ENCODE assay signal across 23 mouse cellular contexts in genomic region chr12:41649826-41650541, GRCm38 (mm10).
A peak's percentile ranks its signal among the peaks of the same experiment; 100 is the strongest.
DNase-seq lines count a peak whose midpoint lies in the region; ATAC-seq lines count a peak whose summit lies in the region.
"Had no signal": no experiment of that assay in that cellular context is flagged by ENCODE, and none has a peak within 500 bp of the region (broad histone marks: within the 10 kb centered on the region; RNA-seq: fewer than 3 reads in every experiment).

No protein-coding gene starts in this region.

- no peak overlapping the region for H3K4me3 ChIP-seq in hindbrain, embryonic 14.5 days (replicated peaks; ENCODE audit: low read length)
- H3K4me3 ChIP-seq in hindbrain, embryonic 11.5 days (ENCODE audit: low read depth, low read length), result no peak overlapping the region
- H3K4me3 ChIP-seq in forebrain, embryonic 10.5 days, result no peak overlapping the region
- H3K4me3 ChIP-seq in forebrain, embryonic 16.5 days (replicated peaks; ENCODE audit: low read length), result no peak overlapping the region
- no peak overlapping the region for H3K4me3 ChIP-seq in midbrain, embryonic 15.5 days
- H3K4me3 ChIP-seq: erythroblast, embryonic 14.5 days; heart, embryonic 12.5 days; megakaryocyte, embryonic 14.5 days had no signal

- peak; percentile 48 for DNase-seq in hindbrain, embryonic 14.5 days (ENCODE audit: low spot score)
- no peak for DNase-seq in hindbrain, embryonic 11.5 days (ENCODE audit: low spot score)
- DNase-seq in forebrain, embryonic 10.5 days (ENCODE audit: extremely low spot score, low spot score), result no peak
- no peak for DNase-seq in thymus, postnatal 10 days (ENCODE audit: low spot score in 2 of 2)
- no peak for DNase-seq in lung, postnatal 4 days
- DNase-seq: cerebellum, adult 8-10 months; gastrocnemius, postnatal 10 days; heart, adult 11 months; heart, postnatal 14 days; kidney, adult 8-10 months; kidney, postnatal 14 days; left cerebral cortex, postnatal 4 days; liver; liver, postnatal 0 days; lung, postnatal 10 days; thymus, postnatal 36 days had no signal

- H3K4me1 ChIP-seq in hindbrain, embryonic 14.5 days (replicated peaks; ENCODE audit: control insufficient read depth, insufficient read depth, low read length), result peaks cover 13% of the 10 kb centered on the region; the same call in 1 of the 2 replicates
- H3K4me1 ChIP-seq in hindbrain, embryonic 11.5 days (replicated peaks; ENCODE audit: control insufficient read depth, insufficient read depth, low read length), result no peaks in the 10 kb centered on the region
- H3K4me1 ChIP-seq in forebrain, embryonic 10.5 days, result peaks cover 42% of the 10 kb centered on the region
- peaks cover 15% of the 10 kb centered on the region for H3K4me1 ChIP-seq in forebrain, embryonic 16.5 days (replicated peaks; ENCODE audit: control insufficient read depth, insufficient read depth, low read length)
- peaks cover 17% of the 10 kb centered on the region for H3K4me1 ChIP-seq in midbrain, embryonic 15.5 days
- H3K4me1 ChIP-seq: megakaryocyte, embryonic 14.5 days had no signal

- no peaks in the 10 kb centered on the region for H3K9me3 ChIP-seq in hindbrain, embryonic 14.5 days (ENCODE audit: control insufficient read depth, low read length)
- H3K9me3 ChIP-seq in hindbrain, embryonic 11.5 days (ENCODE audit: control insufficient read depth, low read length), result no peaks in the 10 kb centered on the region
- no peaks in the 10 kb centered on the region for H3K9me3 ChIP-seq in forebrain, embryonic 10.5 days
- H3K9me3 ChIP-seq in forebrain, embryonic 16.5 days (ENCODE audit: control insufficient read depth, low read length), result no peaks in the 10 kb centered on the region
- H3K9me3 ChIP-seq in midbrain, embryonic 15.5 days, result no peaks in the 10 kb centered on the region
- H3K9me3 ChIP-seq: heart, embryonic 12.5 days had no signal

- no peak overlapping the region for H3K9ac ChIP-seq in hindbrain, embryonic 14.5 days
- H3K9ac ChIP-seq in hindbrain, embryonic 11.5 days (ENCODE audit: low read depth, low read length), result no peak overlapping the region
- no peak overlapping the region for H3K9ac ChIP-seq in forebrain, embryonic 16.5 days (replicated peaks; ENCODE audit: low read depth, low read length)
- H3K9ac ChIP-seq in midbrain, embryonic 15.5 days, result no peak overlapping the region
- H3K9ac ChIP-seq: heart, embryonic 12.5 days; liver, postnatal 0 days had no signal

- H3K27me3 ChIP-seq in hindbrain, embryonic 14.5 days (ENCODE audit: control insufficient read depth, insufficient read depth, low read length), result no peaks in the 10 kb centered on the region
- no peaks in the 10 kb centered on the region for H3K27me3 ChIP-seq in hindbrain, embryonic 11.5 days (ENCODE audit: control insufficient read depth, insufficient read depth, low read length)
- H3K27me3 ChIP-seq in forebrain, embryonic 10.5 days (ENCODE audit: poor library complexity, severe bottlenecking), result no peaks in the 10 kb centered on the region
- no peaks in the 10 kb centered on the region for H3K27me3 ChIP-seq in forebrain, embryonic 16.5 days (replicated peaks; ENCODE audit: control insufficient read depth, insufficient read depth, low read length)
- no peaks in the 10 kb centered on the region for H3K27me3 ChIP-seq in midbrain, embryonic 15.5 days (replicated peaks)
- H3K27me3 ChIP-seq: CH12.LX; heart, embryonic 12.5 days; megakaryocyte, embryonic 14.5 days had no signal

- no peaks in the 10 kb centered on the region for H3K36me3 ChIP-seq in hindbrain, embryonic 14.5 days (replicated peaks; ENCODE audit: control insufficient read depth, insufficient read depth)
- no peaks in the 10 kb centered on the region for H3K36me3 ChIP-seq in hindbrain, embryonic 11.5 days (ENCODE audit: control insufficient read depth, insufficient read depth, low read length)
- no peaks in the 10 kb centered on the region for H3K36me3 ChIP-seq in forebrain, embryonic 10.5 days (replicated peaks)
- H3K36me3 ChIP-seq in forebrain, embryonic 16.5 days (ENCODE audit: control insufficient read depth, insufficient read depth), result no peaks in the 10 kb centered on the region
- no peaks in the 10 kb centered on the region for H3K36me3 ChIP-seq in midbrain, embryonic 15.5 days (replicated peaks)
- H3K36me3 ChIP-seq: heart, embryonic 12.5 days had no signal

- WGBS in hindbrain, embryonic 14.5 days, result 36% methylated on average over 8 of the region's 8 CpGs
- 63% methylated on average over 8 of the region's 8 CpGs for WGBS in hindbrain, embryonic 11.5 days
- WGBS in forebrain, embryonic 10.5 days, result 43% methylated on average over 8 of the region's 8 CpGs
- 5% methylated on average over 8 of the region's 8 CpGs for WGBS in forebrain, embryonic 16.5 days
- WGBS in midbrain, embryonic 15.5 days, result 17% methylated on average over 8 of the region's 8 CpGs

- peak overlapping the region; percentile 66 for H3K27ac ChIP-seq in hindbrain, embryonic 14.5 days
- no peak overlapping the region for H3K27ac ChIP-seq in hindbrain, embryonic 11.5 days (ENCODE audit: low read depth, low read length)
- H3K27ac ChIP-seq in forebrain, embryonic 10.5 days, result peak overlapping the region; percentile 60
- H3K27ac ChIP-seq in forebrain, embryonic 16.5 days (ENCODE audit: low read length), result peak overlapping the region; percentile 53
- H3K27ac ChIP-seq in midbrain, embryonic 15.5 days, result peak overlapping the region; percentile 42; the same call in 1 of the 2 replicates

- no peak overlapping the region for H3K4me2 ChIP-seq in hindbrain, embryonic 14.5 days (replicated peaks)
- H3K4me2 ChIP-seq in hindbrain, embryonic 11.5 days (replicated peaks; ENCODE audit: low read depth, low read length), result no peak overlapping the region
- no peak overlapping the region for H3K4me2 ChIP-seq in forebrain, embryonic 16.5 days (ENCODE audit: low read length)
- H3K4me2 ChIP-seq in midbrain, embryonic 15.5 days, result no peak overlapping the region
- H3K4me2 ChIP-seq: heart, embryonic 12.5 days had no signal

- ATAC-seq in hindbrain, embryonic 14.5 days (ENCODE audit: low FRiP score), result no peak; the same call in 1 of the 2 replicates
- no peak for ATAC-seq in hindbrain, embryonic 11.5 days (ENCODE audit: low FRiP score)
- peak; percentile 71 for ATAC-seq in forebrain, embryonic 16.5 days
- peak; percentile 28; the same call in 1 of the 2 replicates for ATAC-seq in midbrain, embryonic 15.5 days (replicated peaks)
- ATAC-seq: inflammation-experienced regulatory T-cells, adult 6 months; liver, postnatal 0 days had no signal

Comparison
In these comparisons a context has a peak if more than half of its experiments do, and no peak if none do; other contexts are left out.
1. ATAC-seq: peak in forebrain, embryonic 16.5 days (single experiment) and midbrain, embryonic 15.5 days (single experiment); none in hindbrain, embryonic 14.5 days (single experiment) and hindbrain, embryonic 11.5 days (single experiment).